Mouse (Mus musculus) gastrocnemius, postnatal 10 days (tissue): ENCODE measurements around the gene Vsnl1. TPM values are rescaled to one million over a fixed set of nuclear protein-coding genes. Genes with fewer than 3 reads are reported as not detected.

Experiments
- microRNA-seq, 2 experiments: library from miRNA; unstranded; fragments of <30 nt; microRNA quantifications; one replicate each; pipeline ENCODE4 v1.2.0; 2021
- total RNA-seq, 2 experiments: library from RNA; stranded (reverse); gene quantifications; 2 replicates each; pipeline ENCODE4 v1.2.3; 2021

Vsnl1 gene
- total RNA-seq, 2 experiments from 2014 or later, result 0.45 to 0.79 TPM

Small RNA genes within 50 kb of the gene (microRNA-seq; reads per million reads assigned to microRNA genes)
- gene Mir7675, result 0 reads per million in 2 experiments

Other genes starting within 250 kb of the Vsnl1 start
- not detected for gene Msgn1, start 227.6 kb downstream of the Vsnl1 start, total RNA-seq
- 1 to 10 TPM; 3.9 to 7.2 TPM for gene Gen1, start 170.8 kb downstream of the Vsnl1 start, total RNA-seq
- gene Smc6, start 170.7 kb downstream of the Vsnl1 start, total RNA-seq, result 10 to 100 TPM; 47.5 to 55.2 TPM
- under 1 TPM in 1 of 2 experiments, not detected in 1; 0.07 TPM for gene Rad51ap2, start 19.5 kb upstream of the Vsnl1 start, total RNA-seq